Mouse (Mus musculus): Measurements from ENCODE around the gene Cd200.

Cd200 gene

GRCm38 (mm10) chr16:45334891-45335290, 74.0 kb downstream of the Cd200 start:
- no peak for DNase-seq (ENCODE audit: low spot score in 2 of 2)

GRCm38 (mm10) chr16:45334376-45334765, 74.5 kb downstream of the Cd200 start:
- no peak for DNase-seq (ENCODE audit: low spot score in 2 of 2)

- no peak for DNase-seq (ENCODE audit: low spot score in 2 of 2)
These were observed 75.0 kb downstream of the Cd200 start for GRCm38 (mm10) chr16:45333678-45334375.

GRCm38 (mm10) chr16:45332591-45332990, 76.3 kb downstream of the Cd200 start:
- DNase-seq (ENCODE audit: low spot score in 2 of 2): no peak
